Mouse (Mus musculus) adrenal gland, adult (tissue): ENCODE measurements around the gene Ehd4.

Source experiments
- DNase-seq, 2 experiments: peaks; one replicate each; pipeline ENCODE4 v3.0.0; 2022 to 2023; ENCODE audit warnings: low spot score in 1 of 2; ENCODE audit not compliant: inconsistent age in 2 of 2

The Ehd4 gene

GRCm38 (mm10) chr2:120154361-120154894 lies at the start of gene Ehd4:
TSS of gene Ehd4 (minus strand) at chr2:120154606.
- DNase-seq, result peak; percentile 99 to 100

DNA sequence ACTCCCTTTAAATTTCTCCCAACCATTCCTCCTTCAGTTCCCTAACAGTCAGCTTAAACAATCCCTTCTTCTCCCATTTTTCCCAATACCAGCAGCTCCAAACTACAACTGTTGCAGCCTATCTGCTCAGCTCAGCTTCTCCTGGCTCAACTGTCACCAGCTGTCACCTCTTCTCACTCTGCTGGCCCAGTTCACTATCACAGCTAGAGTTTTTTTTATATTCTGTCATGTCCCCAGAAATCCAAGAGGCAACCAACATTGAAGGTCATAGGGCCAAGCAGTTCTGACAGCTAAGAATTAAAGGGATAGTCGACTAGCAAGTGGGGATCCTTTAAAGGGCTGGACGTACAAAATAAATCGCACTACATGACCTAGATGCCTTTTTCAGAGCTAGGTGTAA lies 49.3 kb upstream of the Ehd4 start:
- no peak for DNase-seq

DNA sequence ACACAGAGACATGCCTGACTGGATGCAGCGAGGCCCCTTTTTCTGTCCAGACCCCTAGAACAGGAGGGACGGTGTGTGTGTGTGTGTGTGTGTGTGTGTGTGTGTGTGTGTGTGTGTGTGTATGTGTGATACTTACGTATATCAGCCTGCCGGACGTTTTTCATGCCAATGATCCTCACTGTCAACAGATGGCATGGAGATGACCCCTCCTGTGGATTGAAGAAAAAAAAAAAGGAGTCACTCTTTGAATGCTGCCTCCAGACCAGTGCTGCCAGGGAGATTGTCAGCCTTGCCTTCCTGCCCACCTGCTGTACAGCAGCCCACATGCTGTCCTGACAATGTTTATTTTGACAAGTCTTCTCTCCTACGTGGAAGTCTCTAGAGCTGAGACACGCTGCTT lies 45.7 kb upstream of the Ehd4 start:
- no peak for DNase-seq

DNA sequence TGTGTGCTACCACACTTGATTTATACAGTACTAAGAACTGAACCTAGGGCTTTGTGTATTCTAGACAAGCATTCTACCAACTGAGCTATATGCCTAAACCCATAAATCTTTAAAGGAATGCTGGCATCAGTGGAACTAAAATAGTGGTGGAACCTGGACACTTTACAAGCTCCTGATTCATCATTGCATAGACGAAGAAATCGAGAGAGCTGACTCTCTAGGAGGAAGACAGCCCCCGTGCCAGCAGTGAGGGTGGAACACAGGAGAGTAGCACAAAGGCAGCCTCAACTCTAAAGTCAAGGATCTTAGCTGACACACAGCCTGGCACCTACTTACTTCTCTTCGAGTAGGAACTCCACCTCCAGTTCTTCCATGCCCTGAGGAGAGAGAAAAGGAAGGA lies 33.8 kb upstream of the Ehd4 start:
- no peak for DNase-seq

DNA sequence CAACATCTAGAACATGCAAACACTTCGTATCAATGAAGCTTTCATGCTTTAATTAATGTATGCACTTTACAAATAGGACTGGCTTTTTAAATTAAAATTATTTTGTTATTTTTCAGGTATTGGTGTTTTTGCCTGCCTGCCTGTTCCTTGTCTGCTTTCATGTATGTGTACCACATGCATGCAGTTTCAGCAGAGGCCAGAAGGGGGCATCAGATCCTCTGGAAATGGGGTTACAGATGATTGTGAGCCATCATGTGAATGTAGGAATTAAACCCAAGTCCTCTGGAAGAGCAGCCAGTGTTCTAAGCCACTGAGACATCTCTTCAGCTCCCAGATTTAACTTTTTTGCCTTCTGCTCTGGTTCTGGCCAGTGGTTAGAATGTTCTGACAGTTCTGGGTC lies 33.2 kb upstream of the Ehd4 start:
- peak in 1 of 2 experiments; percentile 27 for DNase-seq

DNA sequence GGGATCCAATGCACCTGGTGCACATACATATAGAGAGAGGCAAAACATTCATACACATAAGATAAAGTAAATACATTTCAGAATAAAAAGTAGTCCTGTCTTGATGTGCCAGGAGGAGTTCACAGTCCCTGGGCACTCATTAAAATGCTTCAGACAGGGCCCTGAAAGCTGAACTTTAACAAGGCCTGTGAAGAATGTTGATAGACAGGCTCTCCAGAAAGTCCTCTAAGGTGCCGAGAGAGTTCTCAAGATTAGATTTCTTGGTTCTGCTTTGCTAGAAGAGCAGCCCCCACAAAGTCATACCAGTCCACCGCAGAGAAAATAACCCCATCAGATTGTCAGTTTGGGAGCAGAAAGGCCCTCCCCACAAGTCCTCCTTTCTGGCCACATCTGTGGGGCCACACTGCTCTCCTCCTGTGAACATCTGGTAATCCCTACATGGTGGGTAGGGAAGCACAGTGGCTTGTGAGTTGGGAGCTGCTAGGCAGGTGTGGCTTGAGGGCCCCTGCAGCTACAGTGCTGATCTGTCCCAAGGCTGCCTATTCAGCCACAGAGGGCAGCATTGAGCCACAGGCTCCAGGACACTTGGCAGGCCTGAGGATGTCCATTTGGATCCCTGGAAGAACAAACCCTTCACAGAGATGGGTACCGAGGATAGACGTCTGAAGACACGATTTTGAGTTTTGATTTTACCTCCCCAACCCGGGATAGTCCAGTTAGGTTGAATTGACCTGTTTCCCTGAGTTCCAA lies 31.3 kb upstream of the Ehd4 start:
- DNase-seq, result peak in 1 of 2 experiments; percentile 52

DNA sequence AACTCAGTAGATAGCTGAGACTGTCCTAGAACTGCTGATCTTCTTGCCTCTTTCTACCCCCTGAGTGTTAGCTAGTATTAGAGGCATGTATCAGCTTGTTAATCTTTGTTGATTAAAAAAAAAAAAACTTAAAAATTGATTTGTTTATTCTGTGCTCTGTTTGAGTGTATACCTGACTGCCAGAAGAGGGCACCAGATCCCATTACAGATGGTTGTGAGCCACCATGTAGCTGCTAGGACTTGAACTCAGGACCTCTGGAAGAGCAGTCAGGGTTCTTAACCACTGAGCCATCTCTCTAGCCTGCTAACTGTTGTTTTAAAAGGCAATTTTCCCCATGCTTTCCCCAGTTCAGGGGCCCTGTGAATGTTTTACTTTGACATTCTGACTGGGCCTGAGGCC lies 24.5 kb upstream of the Ehd4 start:
- no peak for DNase-seq

GRCm38 (mm10) chr2:120173718-120174117 lies 19.3 kb upstream of the Ehd4 start:
- peak; percentile 38 to 83 for DNase-seq

GRCm38 (mm10) chr2:120171362-120171761 lies 17.0 kb upstream of the Ehd4 start:
- no peak for DNase-seq

DNA sequence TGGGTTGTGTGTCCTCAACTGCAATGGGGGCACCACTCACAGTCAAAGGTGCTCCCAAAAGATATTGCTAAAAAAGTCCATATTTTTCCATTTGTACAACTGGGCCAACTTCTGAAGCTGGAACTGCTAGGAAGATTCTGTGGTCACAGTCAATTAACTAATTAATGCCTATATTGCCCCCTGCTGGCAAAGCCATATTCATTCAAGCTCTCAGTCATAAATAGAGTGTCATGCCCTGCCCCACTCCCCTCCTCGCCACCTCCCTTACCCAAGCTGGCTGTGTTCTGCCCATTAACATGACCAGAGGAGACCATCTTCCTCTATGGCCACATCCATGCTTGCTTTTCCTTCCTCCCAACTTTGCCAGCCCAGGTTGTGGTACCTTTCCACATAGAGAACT lies 16.3 kb upstream of the Ehd4 start:
- DNase-seq, result peak; percentile 23 to 73

DNA sequence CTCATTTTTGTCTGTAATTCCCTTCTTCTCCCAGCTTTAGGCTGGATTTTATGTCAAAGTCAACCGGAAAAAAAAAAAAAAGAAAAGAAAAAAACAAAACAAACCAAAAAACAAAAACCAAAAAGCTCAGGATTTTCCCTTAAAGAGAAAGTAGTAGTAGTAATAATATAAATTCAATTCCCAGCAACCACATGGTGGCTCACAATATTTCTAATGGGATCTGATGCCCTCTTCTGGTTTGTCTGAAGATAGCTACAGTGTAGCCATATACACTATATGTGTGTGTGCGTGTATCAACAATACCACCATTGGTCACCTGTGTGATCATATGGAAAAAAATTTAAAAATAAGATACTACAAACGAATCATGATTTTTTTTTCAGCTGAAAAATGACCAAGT lies 15.0 kb upstream of the Ehd4 start:
- DNase-seq, result peak in 1 of 2 experiments; percentile 33

DNA sequence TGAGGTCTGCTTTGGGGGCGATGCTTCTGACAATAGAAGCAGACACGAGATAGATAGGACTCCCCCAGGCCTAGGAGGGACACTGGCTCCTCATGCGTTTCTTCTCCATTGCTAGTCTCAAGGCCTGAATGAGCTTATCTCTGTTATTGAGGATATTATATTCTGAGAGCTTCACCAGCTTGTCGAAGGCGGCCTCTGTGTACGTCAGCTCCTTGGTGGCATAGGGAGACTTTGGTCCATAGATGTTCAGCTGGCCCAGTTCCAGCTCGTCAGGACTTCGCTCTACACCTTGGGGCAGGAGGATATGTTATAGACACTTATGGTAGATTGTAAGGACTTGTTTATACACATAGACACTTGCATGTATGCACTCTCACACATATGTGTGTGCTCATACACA lies 13.4 kb upstream of the Ehd4 start:
- DNase-seq, result no peak

DNA sequence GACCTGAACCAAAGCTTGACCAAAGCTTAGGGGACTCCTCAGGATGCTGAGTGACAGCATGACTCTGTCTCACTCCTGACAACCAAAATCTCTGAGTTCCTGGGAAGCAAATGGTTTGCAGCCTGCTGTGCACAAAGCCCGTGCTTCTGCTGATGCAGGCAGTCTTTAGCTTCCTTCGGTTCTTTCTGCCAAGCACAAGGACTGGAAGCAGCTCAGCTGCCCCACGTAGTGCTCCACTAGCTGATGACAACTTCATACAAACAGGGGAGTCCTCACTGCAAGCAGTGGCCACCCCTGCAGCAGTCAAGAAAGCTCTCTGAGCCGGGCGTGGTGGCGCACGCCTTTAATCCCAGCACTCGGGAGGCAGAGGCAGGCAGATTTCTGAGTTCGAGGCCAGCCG lies 11.1 kb upstream of the Ehd4 start:
- DNase-seq, result no peak

- peak in 1 of 2 experiments; percentile 37 for DNase-seq
Measured at GRCm38 (mm10) chr2:120159434-120159833, 5.0 kb upstream of the Ehd4 start.

DNA sequence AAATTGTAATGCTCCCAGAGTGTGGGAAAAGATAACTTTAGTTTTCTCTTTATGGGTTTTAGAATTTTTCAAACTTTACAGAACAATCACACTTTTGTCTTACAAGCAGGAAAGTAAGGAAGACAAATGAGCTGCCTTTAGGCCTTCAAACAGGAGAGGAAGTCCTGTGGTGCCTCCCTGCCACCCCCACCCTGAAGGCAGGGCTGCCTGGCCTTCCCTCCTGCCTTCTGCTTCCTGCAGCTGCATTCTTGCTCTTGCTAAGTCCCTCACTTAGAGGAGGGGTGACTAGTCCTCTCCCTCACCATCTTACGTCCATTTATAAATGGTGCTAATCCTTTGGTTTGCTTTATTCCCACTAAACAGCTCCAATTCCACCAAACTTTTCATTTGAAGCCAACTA lies 4.4 kb upstream of the Ehd4 start:
- no peak for DNase-seq

- DNase-seq, result no peak
Measured at GRCm38 (mm10) chr2:120158016-120158415, 3.6 kb upstream of the Ehd4 start.

DNA sequence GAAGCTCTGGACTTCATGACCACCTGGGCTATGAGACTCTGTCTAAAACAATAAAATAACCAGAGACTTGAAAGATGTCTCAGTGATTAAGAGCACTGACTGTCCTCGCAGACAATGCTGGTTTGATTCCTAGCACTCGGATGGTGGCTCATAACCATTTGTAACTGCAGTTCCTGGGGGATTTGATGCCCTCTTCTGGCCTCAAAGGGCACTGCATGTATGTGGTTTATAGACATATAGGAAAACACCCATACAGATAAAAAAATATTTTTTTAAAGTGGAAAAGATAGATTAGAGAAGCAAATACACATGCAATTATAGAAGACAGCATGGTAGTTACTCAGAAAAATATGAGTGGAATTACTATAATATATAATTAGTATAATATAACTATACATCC lies 3.2 kb upstream of the Ehd4 start:
- no peak for DNase-seq

DNA sequence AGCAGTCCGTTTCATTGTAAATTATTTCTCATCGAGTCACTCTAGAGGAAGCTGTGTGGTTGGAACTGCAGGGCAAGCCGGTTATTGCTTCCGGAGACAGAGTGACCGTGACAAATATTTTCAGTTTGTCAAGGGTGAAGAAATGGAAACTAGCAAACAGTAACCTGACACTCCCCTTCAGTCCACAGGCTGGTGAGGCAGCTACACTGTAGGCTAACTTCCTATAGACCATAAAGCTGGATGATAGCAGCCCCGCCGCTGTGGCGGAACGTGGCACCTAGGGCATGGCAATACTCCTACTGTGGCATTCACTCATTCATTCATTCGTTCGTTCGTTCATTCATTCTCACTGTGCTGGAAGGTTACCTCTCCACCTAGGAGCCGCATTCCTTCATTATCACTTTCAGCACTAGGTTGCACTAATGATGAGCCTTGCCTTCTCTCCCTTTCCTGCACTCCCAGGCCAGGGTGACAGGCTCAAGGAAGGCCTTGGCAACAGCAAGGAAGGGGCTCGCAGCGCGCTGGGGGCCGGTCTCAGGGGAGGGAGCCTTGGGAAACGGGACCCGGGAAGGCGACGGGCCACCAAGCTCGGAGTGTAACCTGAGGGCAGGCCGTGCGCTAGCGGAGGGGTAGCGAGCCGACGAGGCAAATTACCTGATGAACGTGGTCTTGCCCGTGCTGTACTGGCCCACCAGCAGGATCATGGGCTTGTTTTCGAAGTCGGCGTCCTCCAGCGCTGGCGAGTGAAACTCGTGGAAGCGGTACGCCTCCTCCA lies 633 bp downstream of the Ehd4 start:
- no peak for DNase-seq

GRCm38 (mm10) chr2:120150571-120150970 lies 3.8 kb downstream of the Ehd4 start:
- DNase-seq, result no peak

DNA sequence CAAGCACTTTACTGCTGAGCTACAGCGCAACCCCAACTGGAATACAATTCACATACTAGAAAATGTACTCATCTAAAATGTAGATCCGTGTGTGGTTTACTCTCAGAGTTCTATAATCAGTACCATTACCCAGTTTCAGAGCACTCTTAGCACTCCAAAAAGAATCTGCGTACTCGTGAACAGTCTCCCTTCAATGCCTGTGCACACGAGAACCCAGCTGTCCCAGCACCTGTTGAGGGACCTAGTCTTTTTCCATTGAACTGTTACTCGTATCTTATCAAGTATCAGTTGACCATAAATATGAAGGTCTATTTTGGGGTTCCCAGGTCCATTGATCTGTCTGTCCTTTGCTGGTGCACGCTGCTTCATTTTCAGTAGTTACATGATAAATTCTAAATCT lies 4.8 kb downstream of the Ehd4 start:
- DNase-seq, result no peak

GRCm38 (mm10) chr2:120147999-120148398 lies 6.4 kb downstream of the Ehd4 start:
- DNase-seq, result no peak

DNA sequence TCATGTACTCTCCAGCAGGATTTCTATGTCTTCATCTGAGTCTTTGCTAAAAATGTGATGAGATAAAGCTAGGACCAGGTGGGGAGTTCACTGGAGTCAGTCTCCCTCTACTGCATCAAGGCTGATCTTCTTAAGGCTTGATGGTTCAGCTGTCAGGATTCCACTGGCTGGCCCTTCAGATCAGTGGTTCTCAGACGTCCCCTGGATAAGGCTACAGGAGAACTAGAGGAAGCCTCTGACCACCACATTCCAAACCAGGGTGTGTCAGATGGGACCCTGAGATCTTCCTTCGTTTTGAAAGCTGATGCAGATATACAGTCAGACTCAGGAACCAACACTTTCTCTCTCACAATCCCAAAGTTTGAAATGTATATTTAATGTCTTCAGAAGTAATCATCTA lies 7.0 kb downstream of the Ehd4 start:
- DNase-seq, result no peak
